Mouse (Mus musculus): ENCODE data around the gene Gm9887. TPM values are rescaled to one million over a fixed set of nuclear protein-coding genes. Genes with fewer than 3 reads are reported as not detected.
"Not testable (repeated sequence)": the region's sequence is repeated elsewhere in the genome, so short reads cannot be mapped to it uniquely, and the experiment has no call there.

Gm9887 gene
- polyA plus RNA-seq, 1 experiment from 2014 or later = 1.4 TPM

DNA sequence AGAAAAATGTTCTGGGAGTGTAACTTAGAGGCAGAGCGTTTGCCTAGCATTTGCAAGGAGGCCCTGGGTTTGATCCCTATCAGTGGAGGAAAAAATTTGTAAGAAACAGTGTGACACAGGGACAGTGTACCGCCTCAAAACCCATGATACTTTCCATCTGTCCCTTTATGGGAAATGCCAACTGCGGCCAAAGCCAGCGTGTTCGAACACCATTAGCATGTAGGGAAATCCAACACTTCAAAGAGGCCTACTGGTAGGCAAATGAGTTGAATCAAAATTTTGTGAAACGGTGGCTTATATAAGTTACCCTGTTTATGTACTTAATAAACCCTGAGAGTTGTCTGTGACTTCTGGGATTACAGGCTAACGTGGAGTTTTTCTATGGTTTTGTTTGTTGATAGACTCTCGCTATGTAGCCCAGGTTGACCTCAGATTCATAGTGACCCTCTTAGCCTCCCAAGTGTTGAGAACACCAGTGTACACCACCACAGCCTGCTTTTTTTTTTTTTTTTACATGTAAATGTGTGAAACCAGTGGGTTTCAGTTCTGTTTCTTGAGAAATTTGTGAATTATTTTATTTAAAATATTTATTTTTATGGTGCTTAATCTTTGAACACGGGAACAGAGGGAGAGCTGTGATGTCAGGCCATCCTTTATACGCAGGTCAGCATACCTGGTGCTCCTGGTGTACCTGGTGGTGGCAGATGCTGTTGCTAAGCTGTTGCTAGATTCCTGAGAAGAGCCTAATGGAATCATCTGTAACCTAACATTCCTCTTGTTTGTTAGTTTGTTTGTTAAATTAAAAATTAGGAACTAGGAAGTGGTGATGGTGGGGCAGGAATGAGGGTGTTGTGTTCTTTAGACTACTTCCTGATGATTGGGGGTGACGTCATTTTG lies 6.5 kb upstream of the Gm9887 start:
- Histone ChIP-seq H3K27me3 (ENCODE audit: low read depth, poor library complexity, severe bottlenecking) (no peaks in the 10 kb centered on the region), H3K36me3 (peaks cover 47% of the 10 kb centered on the region), H3K27ac (no peak overlapping the region), H3K4me3 (no peak overlapping the region), H3K9me3 (replicated peaks) (no peaks in the 10 kb centered on the region), H3K4me1 (peaks cover 9% of the 10 kb centered on the region)
- 91% methylated on average over 11 of the region's 11 CpGs for WGBS
- peak; percentile 18 for DNase-seq (ENCODE audit: low spot score)

DNA sequence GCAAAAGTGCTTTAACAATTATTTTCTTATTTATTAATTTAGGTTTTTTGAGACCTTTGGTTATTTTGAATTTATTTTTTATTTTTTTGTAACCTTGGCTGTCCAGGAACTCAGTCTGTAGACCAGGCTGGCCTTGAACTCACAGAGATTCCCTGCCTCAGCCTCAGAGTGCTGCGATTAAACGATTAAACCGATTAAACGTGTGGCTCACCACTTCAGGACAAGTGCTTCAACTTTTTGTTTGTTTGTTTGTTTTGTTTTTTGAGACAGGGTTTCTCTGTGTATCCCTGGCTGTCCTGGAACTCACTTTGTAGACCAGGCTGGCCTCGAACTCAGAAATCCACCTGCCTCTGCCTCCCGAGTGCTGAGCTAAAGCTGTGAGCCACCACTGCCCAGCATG lies 5.4 kb upstream of the Gm9887 start:
- H3K4me3 ChIP-seq; H3K27ac ChIP-seq; H3K9me3 ChIP-seq (replicated peaks); H3K27me3 ChIP-seq (ENCODE audit: low read depth, poor library complexity, severe bottlenecking): not testable (repeated sequence)
- WGBS = 95% methylated on average over 6 of the region's 6 CpGs
- Histone ChIP-seq H3K36me3 (peaks cover 57% of the 10 kb centered on the region), H3K4me1 (peaks cover 14% of the 10 kb centered on the region)
- peak; percentile 4 for DNase-seq (ENCODE audit: low spot score)

DNA sequence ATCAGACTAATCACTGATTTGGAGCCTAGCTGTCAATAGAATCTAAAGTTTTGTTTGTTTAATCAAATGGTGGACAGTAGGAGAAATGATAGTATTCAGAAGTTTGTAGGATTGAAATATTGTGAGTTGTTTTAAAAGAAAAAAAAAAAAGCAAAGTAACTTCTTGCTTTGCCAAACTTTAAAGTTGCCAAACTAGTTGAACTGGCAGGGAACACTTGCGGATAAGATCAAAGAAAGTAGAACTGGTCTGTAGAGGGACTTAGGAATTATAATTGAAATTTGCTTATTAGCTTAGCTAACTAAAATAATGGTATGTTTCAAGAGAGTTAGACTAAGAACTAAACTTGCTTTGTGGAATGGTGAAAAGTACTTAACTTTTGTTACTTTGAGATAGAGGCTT lies 4.9 kb upstream of the Gm9887 start:
- Histone ChIP-seq H3K4me3 (no peak overlapping the region), H3K36me3 (peaks cover 57% of the 10 kb centered on the region), H3K27ac (no peak overlapping the region), H3K4me1 (peaks cover 14% of the 10 kb centered on the region), H3K9me3 (replicated peaks) (no peaks in the 10 kb centered on the region), H3K27me3 (ENCODE audit: low read depth, poor library complexity, severe bottlenecking) (no peaks in the 10 kb centered on the region)
- WGBS = 90% methylated on average over 1 of the region's 1 CpGs
- no peak for DNase-seq (ENCODE audit: low spot score)

DNA sequence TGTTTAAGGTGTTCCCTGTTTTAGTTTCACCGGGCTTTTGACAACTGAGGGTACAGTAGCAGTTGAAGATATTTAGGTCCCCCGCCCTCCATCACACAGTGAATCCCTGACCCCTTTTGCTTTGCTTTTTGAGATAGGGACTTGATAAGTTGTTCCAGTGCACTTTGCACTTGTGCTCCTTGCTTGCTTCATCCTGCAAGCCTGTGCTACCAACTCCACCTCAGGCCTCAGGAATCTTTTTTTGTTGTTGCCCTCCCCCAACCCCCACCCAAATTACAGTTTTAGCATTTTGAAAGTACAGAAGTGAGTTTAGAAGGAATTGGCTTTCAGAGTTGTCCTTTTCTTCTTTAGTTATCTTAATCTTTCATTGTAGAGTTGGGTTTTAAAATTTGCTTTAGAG lies 3.9 kb upstream of the Gm9887 start:
- H3K4me1 ChIP-seq = peaks cover 14% of the 10 kb centered on the region
- peaks cover 57% of the 10 kb centered on the region for H3K36me3 ChIP-seq
- H3K27me3 ChIP-seq (ENCODE audit: low read depth, poor library complexity, severe bottlenecking) = no peaks in the 10 kb centered on the region
- H3K27ac ChIP-seq = no peak overlapping the region
- WGBS = 96% methylated on average over 2 of the region's 2 CpGs
- no peak for DNase-seq (ENCODE audit: low spot score)
- H3K4me3 ChIP-seq = no peak overlapping the region
- H3K9me3 ChIP-seq (replicated peaks) = no peaks in the 10 kb centered on the region

DNA sequence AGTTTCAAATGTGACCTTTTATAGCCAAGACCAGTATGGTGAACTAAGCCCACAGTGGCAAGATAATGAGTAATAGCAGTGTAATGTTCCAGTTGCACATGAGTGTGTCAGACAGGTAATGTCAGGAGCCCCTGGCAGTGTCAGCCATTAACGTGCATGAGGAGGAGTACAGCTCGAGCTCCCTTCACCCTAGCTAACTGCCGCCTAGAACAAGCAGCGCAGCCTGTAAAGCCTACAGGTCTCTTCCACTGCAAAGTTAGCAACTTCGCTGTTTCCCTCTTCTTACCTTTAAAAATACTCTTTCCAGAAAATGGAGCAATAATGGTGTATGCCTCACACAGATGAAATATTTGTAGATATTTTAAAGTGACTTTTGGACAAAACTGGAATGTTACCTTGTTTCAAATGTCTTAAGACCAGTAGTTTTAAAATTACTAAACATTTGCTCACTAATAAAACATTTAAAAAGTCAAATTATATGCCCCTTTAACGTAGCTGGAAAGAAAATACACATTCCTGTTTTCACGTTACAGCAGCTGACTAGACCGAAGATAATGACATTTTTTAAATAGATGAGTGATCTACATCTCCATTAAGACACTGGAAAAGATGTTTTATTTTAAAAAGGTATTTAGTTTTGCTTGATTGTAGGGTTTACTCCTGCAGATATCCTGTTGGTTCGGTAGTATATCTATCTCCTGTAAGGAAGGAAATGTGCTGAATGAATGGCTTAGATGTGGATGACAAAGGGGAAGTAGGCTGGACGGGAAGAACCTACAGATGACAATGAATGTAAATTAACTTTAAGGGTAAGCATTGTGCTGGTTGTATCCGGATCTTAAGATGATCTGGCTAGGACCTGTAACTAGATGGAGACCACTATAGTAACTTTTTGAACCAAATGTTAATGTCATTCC lies 1.9 kb upstream of the Gm9887 start:
- DNase-seq (ENCODE audit: low spot score) = no peak
- H3K9me3 ChIP-seq (replicated peaks) = no peaks in the 10 kb centered on the region
- H3K27me3 ChIP-seq (ENCODE audit: low read depth, poor library complexity, severe bottlenecking) = no peaks in the 10 kb centered on the region
- H3K36me3 ChIP-seq = peaks cover 50% of the 10 kb centered on the region
- no peak overlapping the region for H3K27ac ChIP-seq
- peak overlapping the region; percentile 100 for H3K4me3 ChIP-seq
- H3K4me1 ChIP-seq = peaks cover 17% of the 10 kb centered on the region
- 65% methylated on average over 11 of the region's 11 CpGs for WGBS

DNA sequence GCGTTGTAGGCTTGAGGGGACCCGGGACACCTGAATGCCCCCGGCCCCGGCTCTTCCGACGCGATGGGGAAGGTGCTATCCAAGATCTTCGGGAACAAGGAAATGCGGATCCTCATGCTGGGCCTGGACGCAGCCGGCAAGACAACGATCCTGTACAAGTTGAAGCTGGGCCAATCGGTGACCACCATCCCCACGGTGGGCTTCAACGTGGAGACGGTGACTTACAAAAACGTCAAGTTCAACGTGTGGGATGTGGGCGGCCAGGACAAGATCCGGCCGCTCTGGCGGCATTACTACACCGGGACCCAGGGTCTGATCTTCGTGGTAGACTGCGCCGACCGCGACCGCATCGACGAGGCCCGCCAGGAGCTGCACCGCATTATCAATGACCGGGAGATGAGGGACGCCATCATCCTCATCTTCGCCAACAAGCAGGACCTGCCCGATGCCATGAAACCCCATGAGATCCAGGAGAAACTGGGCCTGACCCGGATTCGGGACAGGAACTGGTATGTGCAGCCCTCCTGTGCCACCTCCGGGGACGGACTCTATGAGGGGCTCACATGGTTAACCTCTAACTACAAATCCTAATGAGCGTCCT lies 573 bp upstream of the Gm9887 start:
- H3K27ac ChIP-seq = peak overlapping the region; percentile 97
- peak; percentile 58 for DNase-seq (ENCODE audit: low spot score)
- peaks cover 17% of the 10 kb centered on the region for H3K4me1 ChIP-seq
- no peaks in the 10 kb centered on the region for H3K9me3 ChIP-seq (replicated peaks)
- H3K27me3 ChIP-seq (ENCODE audit: low read depth, poor library complexity, severe bottlenecking) = no peaks in the 10 kb centered on the region
- H3K4me3 ChIP-seq = peak overlapping the region; percentile 100
- under 1% methylated on average over 42 of the region's 42 CpGs for WGBS
- H3K36me3 ChIP-seq = peaks cover 39% of the 10 kb centered on the region

DNA sequence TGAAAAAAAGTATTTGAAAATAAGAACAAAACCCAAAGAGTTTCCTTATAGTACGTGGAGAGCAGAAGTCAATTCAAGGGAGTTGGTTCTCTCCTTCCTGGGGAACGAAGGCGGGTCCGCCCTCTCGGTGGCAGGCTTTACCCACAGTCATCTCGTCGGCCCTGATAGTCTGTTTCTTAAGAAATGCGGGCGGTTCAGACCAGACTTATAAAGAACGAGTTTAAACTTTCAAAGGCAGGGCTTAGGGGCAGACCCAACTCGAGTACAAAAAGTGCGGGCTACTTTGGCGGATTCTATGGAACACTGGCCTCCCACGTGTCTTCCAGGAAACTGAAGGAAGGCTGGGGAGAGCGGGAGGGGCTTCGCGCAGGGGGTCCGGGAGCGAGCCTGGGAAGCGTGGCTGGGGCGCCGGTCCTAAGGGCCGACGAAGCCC lies 821 bp downstream of the Gm9887 start:
- no peaks in the 10 kb centered on the region for H3K9me3 ChIP-seq (replicated peaks)
- peaks cover 33% of the 10 kb centered on the region for H3K36me3 ChIP-seq
- under 1% methylated on average over 24 of the region's 24 CpGs for WGBS
- no peak for DNase-seq (ENCODE audit: low spot score)
- H3K27ac ChIP-seq = peak overlapping the region; percentile 97
- H3K4me3 ChIP-seq = peak overlapping the region; percentile 100
- H3K27me3 ChIP-seq (ENCODE audit: low read depth, poor library complexity, severe bottlenecking) = no peaks in the 10 kb centered on the region
- peaks cover 17% of the 10 kb centered on the region for H3K4me1 ChIP-seq

DNA sequence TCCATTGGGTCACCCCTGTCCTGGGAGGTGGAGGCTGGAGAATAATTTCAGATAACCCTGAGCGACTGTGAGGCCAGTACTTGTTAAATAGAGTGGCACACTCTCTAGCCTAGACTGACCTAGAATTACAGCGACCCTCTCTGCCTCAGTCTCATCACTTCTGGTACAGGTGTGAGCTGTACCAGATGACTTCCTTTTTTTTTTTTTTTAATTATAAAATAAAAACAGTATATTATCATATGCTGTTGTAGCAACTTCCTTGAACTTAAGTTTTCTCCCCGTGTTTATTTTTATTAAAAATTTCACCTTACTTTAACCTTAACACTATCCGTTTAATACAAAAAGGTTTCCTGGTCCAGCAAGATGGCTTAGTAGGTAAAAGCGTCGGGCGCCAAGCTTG lies 1.3 kb downstream of the Gm9887 start:
- H3K27me3 ChIP-seq (ENCODE audit: low read depth, poor library complexity, severe bottlenecking) = no peaks in the 10 kb centered on the region
- peak overlapping the region; percentile 97 for H3K27ac ChIP-seq
- 13% methylated on average over 7 of the region's 7 CpGs for WGBS
- no peak for DNase-seq (ENCODE audit: low spot score)
- H3K36me3 ChIP-seq = peaks cover 29% of the 10 kb centered on the region
- H3K4me3 ChIP-seq = peak overlapping the region; percentile 100
- H3K9me3 ChIP-seq (replicated peaks) = no peaks in the 10 kb centered on the region
- H3K4me1 ChIP-seq = peaks cover 17% of the 10 kb centered on the region

DNA sequence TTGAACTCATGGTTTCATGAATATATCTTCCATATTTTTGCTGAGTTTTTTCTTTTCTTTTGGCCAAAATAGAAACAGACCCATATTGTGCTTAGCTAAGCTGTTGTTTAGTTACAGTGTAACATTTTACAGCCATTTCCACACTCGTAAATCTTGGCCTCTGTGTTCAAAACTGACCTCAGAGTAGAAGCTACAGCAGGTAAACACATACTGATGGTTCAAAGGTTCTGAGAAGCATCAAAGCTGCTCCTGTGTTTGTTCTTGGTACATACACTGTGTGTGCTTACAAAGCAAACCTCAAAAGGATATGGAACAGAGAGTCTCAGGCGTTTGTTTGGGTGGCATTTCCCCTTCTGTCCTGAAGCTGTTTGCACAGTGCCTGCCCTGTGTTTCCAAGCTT lies 4.7 kb downstream of the Gm9887 start:
- DNase-seq (ENCODE audit: low spot score) = no peak
- Histone ChIP-seq H3K36me3 (no peaks in the 10 kb centered on the region), H3K4me3 (no peak overlapping the region), H3K4me1 (peaks cover 13% of the 10 kb centered on the region), H3K9me3 (replicated peaks) (no peaks in the 10 kb centered on the region), H3K27me3 (ENCODE audit: low read depth, poor library complexity, severe bottlenecking) (no peaks in the 10 kb centered on the region), H3K27ac (no peak overlapping the region)
- 76% methylated on average over 2 of the region's 2 CpGs for WGBS

DNA sequence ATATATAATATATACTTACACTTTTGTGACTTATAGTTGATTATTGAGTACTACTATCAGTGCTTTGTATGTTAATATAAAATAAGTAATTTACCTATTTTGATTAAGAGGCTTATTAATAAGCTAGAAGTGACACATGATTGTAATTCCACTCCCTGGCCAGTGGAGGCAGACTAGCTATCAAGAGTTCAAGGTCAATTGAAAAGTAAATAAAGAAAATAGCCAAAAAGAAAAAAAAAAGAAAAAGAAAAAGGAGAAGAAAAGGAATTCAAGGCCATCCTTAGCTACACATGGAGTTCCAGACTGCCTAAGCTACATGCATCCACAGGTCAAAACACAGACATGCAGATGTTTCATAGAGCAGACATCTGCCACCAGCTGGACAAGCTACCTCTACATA lies 5.8 kb downstream of the Gm9887 start:
- H3K4me1 ChIP-seq = peaks cover 20% of the 10 kb centered on the region
- no peaks in the 10 kb centered on the region for H3K9me3 ChIP-seq (replicated peaks)
- H3K4me3 ChIP-seq = no peak overlapping the region
- no peak overlapping the region for H3K27ac ChIP-seq
- no peaks in the 10 kb centered on the region for H3K36me3 ChIP-seq
- no peak for DNase-seq (ENCODE audit: low spot score)
- no peaks in the 10 kb centered on the region for H3K27me3 ChIP-seq (ENCODE audit: low read depth, poor library complexity, severe bottlenecking)

DNA sequence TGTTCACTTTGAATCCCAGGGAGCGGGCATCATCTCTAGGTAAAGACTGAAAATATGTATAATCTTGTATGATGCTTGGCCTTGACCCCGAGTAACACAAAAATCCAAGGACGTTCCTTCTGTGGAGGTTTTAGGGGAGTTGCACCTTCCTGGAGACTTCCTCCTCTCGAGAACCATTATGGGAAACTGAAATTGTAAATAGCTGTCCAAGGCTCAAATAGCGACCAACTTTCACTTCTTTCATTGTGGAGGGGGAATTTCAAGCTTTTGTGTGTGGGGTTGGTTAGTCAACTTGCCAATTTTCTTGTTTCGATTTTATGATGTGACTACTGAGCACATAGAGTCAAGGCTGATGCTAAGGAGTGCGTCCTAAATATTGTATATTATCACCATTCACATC lies 6.5 kb downstream of the Gm9887 start:
- 77% methylated on average over 7 of the region's 7 CpGs for WGBS
- no peaks in the 10 kb centered on the region for H3K36me3 ChIP-seq
- peaks cover 18% of the 10 kb centered on the region for H3K4me1 ChIP-seq
- no peak overlapping the region for H3K27ac ChIP-seq
- H3K9me3 ChIP-seq (replicated peaks) = no peaks in the 10 kb centered on the region
- no peak for DNase-seq (ENCODE audit: low spot score)
- H3K27me3 ChIP-seq (ENCODE audit: low read depth, poor library complexity, severe bottlenecking) = no peaks in the 10 kb centered on the region
- no peak overlapping the region for H3K4me3 ChIP-seq

DNA sequence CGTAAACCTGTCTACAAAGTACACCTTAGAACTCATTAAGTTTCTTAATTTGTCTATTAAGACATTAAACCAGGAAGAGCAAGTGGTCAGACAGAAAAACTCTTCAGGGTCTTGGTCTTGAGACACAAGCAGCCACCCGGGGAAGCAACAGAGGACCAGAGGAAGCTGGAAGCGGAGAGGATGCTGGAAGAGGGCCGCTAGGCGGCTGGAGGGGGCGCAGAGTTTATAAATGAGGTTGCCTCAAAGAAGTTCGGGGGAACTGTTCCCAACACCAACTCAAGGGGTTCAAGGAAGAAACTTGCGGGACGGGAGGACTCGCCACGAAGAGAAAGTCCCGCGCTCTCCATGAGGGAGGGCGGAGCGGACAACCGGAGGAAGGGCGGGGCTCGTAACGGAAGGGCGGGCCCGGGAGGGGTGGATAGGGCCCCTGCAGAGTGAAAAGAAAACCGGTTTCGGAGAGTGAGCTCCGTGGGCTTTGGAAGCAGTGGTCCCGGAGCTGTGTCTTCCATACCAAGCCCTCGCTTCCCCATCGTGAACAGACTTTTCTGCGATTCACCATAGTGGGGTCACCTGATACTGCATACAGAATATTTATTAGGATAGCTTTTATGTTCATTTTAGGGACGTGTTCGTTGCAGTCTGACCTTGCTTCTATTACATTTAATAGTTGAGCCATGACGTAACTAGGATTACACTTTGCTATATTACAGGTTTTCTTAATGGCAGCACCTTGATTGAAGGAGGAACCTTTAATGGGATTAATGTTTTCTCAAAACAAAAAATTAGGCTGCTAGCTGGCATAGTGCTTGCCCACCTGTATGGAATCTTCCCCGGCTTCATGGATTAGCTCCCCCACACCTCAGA lies 8.1 kb downstream of the Gm9887 start:
- Histone ChIP-seq H3K27ac (peak overlapping the region; percentile 93), H3K27me3 (ENCODE audit: low read depth, poor library complexity, severe bottlenecking) (no peaks in the 10 kb centered on the region), H3K4me1 (peaks cover 16% of the 10 kb centered on the region), H3K9me3 (replicated peaks) (no peaks in the 10 kb centered on the region), H3K4me3 (peak overlapping the region; percentile 63), H3K36me3 (no peaks in the 10 kb centered on the region)
- DNase-seq (ENCODE audit: low spot score) = peak; percentile 80
- WGBS = 6% methylated on average over 32 of the region's 32 CpGs
